Mouse (Mus musculus): ENCODE results near the gene Olfr639. TPM values are rescaled to one million over a fixed set of nuclear protein-coding genes. Genes with fewer than 3 reads are reported as not detected.
"Not testable (repeated sequence)": the region's sequence is repeated elsewhere in the genome, so short reads cannot be mapped to it uniquely, and the experiment has no call there.

Gene Olfr639
- polyA plus RNA-seq, 1 experiment from 2014 or later: not detected

GRCm38 (mm10) chr7:103970852-103971251 lies 46.3 kb downstream of the Olfr639 start, which contains the start of gene Olfr635:
Olfr635 (plus strand) TSS chr7:103971152.
- WGBS: 79% methylated on average over 1 of the region's 1 CpGs

DNA sequence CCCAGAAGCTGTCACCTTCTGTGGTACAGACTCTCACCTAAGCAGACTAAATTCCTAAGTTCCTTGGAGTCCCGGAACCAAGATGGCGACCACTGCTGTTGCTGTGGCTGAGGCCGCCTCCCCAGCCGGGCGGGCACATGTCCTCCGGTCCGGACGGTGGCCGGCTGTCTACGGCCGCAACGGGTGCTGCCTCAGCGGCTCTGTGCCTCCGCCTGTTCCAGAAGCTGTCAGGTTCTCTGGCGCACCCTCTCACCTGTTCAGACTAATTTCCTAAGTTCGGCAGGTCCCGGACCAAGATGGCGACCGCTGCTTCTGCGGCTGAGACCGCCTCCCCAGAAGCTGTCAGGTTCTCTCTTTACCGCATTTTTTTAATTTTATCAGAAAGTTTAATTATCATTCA lies 50.2 kb downstream of the Olfr639 start:
- not testable (repeated sequence) for H3K27ac ChIP-seq; H3K4me2 ChIP-seq; H3K27me3 ChIP-seq (replicated peaks); H3K4me3 ChIP-seq (replicated peaks); H3K9ac ChIP-seq; H3K4me1 ChIP-seq; H3K36me3 ChIP-seq; H3K9me3 ChIP-seq; ATAC-seq (ENCODE audit: insufficient read depth, low FRiP score, low read depth)
- 95% methylated on average over 22 of the region's 22 CpGs for WGBS

More at GRCm38 (mm10) chr7:103970852-103971251, 46.3 kb downstream of the Olfr639 start, which contains the start of gene Olfr635:
- H3K4me1 ChIP-seq: no peaks in the 10 kb centered on the region
- H3K27me3 ChIP-seq (replicated peaks): no peaks in the 10 kb centered on the region
- H3K4me2 ChIP-seq: no peak within 1 kb of the TSS
- H3K4me3 ChIP-seq (replicated peaks): no peak within 1 kb of the TSS
- no peaks in the 10 kb centered on the region for H3K9me3 ChIP-seq
- H3K36me3 ChIP-seq: no peaks in the 10 kb centered on the region
- no peak within 1 kb of the TSS for H3K9ac ChIP-seq
- no peak within 1 kb of the TSS for H3K27ac ChIP-seq
- no peak for ATAC-seq (ENCODE audit: insufficient read depth, low FRiP score, low read depth)

Other genes starting within 250 kb of the Olfr639 start
- gene Olfr69, start 245.7 kb downstream of the Olfr639 start, polyA plus RNA-seq (2015; fragmentation: Nextera tagmentation; extraction: Ambion mirVana): not detected in 2 replicates
- gene Olfr68, start 237.6 kb downstream of the Olfr639 start, polyA plus RNA-seq (2015; fragmentation: Nextera tagmentation; extraction: Ambion mirVana): not detected in 2 replicates
- gene Olfr67, start 225.5 kb downstream of the Olfr639 start, polyA plus RNA-seq (2015; fragmentation: Nextera tagmentation; extraction: Ambion mirVana): not detected in 2 replicates
- gene Hbb-bt, start 203.3 kb downstream of the Olfr639 start, polyA plus RNA-seq (2015; fragmentation: Nextera tagmentation; extraction: Ambion mirVana): 3,099 and 5,430 TPM in 2 replicates
- gene Hbb-bs, start 189.2 kb downstream of the Olfr639 start, polyA plus RNA-seq (2015; fragmentation: Nextera tagmentation; extraction: Ambion mirVana): 8,336 and 14,080 TPM in 2 replicates
- gene Hbb-bh2, start 176.8 kb downstream of the Olfr639 start, polyA plus RNA-seq (2015; fragmentation: Nextera tagmentation; extraction: Ambion mirVana): not detected in 2 replicates
- 4.5 and 5.1 TPM in 2 replicates for gene Hbb-bh1, start 174.1 kb downstream of the Olfr639 start, polyA plus RNA-seq (2015; fragmentation: Nextera tagmentation; extraction: Ambion mirVana)
- 247 and 357 TPM in 2 replicates for gene Hbb-y, start 164.1 kb downstream of the Olfr639 start, polyA plus RNA-seq (2015; fragmentation: Nextera tagmentation; extraction: Ambion mirVana)
- not detected in 2 replicates for gene Olfr66, start 131.1 kb downstream of the Olfr639 start, polyA plus RNA-seq (2015; fragmentation: Nextera tagmentation; extraction: Ambion mirVana)
- gene Olfr64, start 122.8 kb downstream of the Olfr639 start, polyA plus RNA-seq (2015; fragmentation: Nextera tagmentation; extraction: Ambion mirVana): not detected in 2 replicates
- gene Olfr65, start 113.8 kb downstream of the Olfr639 start, polyA plus RNA-seq (2015; fragmentation: Nextera tagmentation; extraction: Ambion mirVana): not detected in 2 replicates
- gene Olfr631, start 88.5 kb downstream of the Olfr639 start, polyA plus RNA-seq (2015; fragmentation: Nextera tagmentation; extraction: Ambion mirVana): not detected in 2 replicates
- gene Olfr632, start 83.0 kb downstream of the Olfr639 start, polyA plus RNA-seq (2015; fragmentation: Nextera tagmentation; extraction: Ambion mirVana): not detected in 2 replicates
- not detected in 2 replicates for gene Olfr633, start 72.9 kb downstream of the Olfr639 start, polyA plus RNA-seq (2015; fragmentation: Nextera tagmentation; extraction: Ambion mirVana)
- not detected in 2 replicates for gene Olfr635, start 46.2 kb downstream of the Olfr639 start, polyA plus RNA-seq (2015; fragmentation: Nextera tagmentation; extraction: Ambion mirVana)
- gene Olfr638, start 18.6 kb downstream of the Olfr639 start, polyA plus RNA-seq (2015; fragmentation: Nextera tagmentation; extraction: Ambion mirVana): not detected in 2 replicates
- gene Olfr640, start 8.3 kb upstream of the Olfr639 start, polyA plus RNA-seq (2015; fragmentation: Nextera tagmentation; extraction: Ambion mirVana): not detected in 2 replicates
- gene Olfr641, start 18.1 kb upstream of the Olfr639 start, polyA plus RNA-seq (2015; fragmentation: Nextera tagmentation; extraction: Ambion mirVana): not detected in 2 replicates
- not detected in 2 replicates for gene Olfr642, start 35.4 kb upstream of the Olfr639 start, polyA plus RNA-seq (2015; fragmentation: Nextera tagmentation; extraction: Ambion mirVana)
- gene 4930516K23Rik, start 44.1 kb upstream of the Olfr639 start, polyA plus RNA-seq (2015; fragmentation: Nextera tagmentation; extraction: Ambion mirVana): not detected in 2 replicates
- not detected in 2 replicates for gene Olfr644, start 54.6 kb upstream of the Olfr639 start, polyA plus RNA-seq (2015; fragmentation: Nextera tagmentation; extraction: Ambion mirVana)
- not detected in 2 replicates for gene Olfr645, start 68.2 kb upstream of the Olfr639 start, polyA plus RNA-seq (2015; fragmentation: Nextera tagmentation; extraction: Ambion mirVana)
- gene Olfr646, start 87.6 kb upstream of the Olfr639 start, polyA plus RNA-seq (2015; fragmentation: Nextera tagmentation; extraction: Ambion mirVana): not detected in 2 replicates
- gene Ubqln5, start 112.5 kb upstream of the Olfr639 start, polyA plus RNA-seq (2015; fragmentation: Nextera tagmentation; extraction: Ambion mirVana): not detected in 2 replicates
- gene Olfr643, start 120.1 kb upstream of the Olfr639 start, polyA plus RNA-seq (2015; fragmentation: Nextera tagmentation; extraction: Ambion mirVana): not detected in 2 replicates
- gene Ubqln3, start 126.0 kb upstream of the Olfr639 start, polyA plus RNA-seq (2015; fragmentation: Nextera tagmentation; extraction: Ambion mirVana): not detected in 2 replicates
- gene Ubqlnl, start 133.3 kb upstream of the Olfr639 start, polyA plus RNA-seq (2015; fragmentation: Nextera tagmentation; extraction: Ambion mirVana): not detected in 2 replicates
- not detected in 2 replicates for gene Olfm5, start 147.5 kb upstream of the Olfr639 start, polyA plus RNA-seq (2015; fragmentation: Nextera tagmentation; extraction: Ambion mirVana)
- gene Olfr648, start 166.1 kb upstream of the Olfr639 start, polyA plus RNA-seq (2015; fragmentation: Nextera tagmentation; extraction: Ambion mirVana): 0.24 and 0.26 TPM in 2 replicates
- not detected in 2 replicates for gene Olfr649, start 178.7 kb upstream of the Olfr639 start, polyA plus RNA-seq (2015; fragmentation: Nextera tagmentation; extraction: Ambion mirVana)
- gene Trim6, start 201.5 kb upstream of the Olfr639 start, polyA plus RNA-seq (2015; fragmentation: Nextera tagmentation; extraction: Ambion mirVana): 0.97 and 1.1 TPM in 2 replicates
- gene Trim34a, start 227.2 kb upstream of the Olfr639 start, polyA plus RNA-seq (2015; fragmentation: Nextera tagmentation; extraction: Ambion mirVana): 2.1 and 2.4 TPM in 2 replicates